Mouse (Mus musculus) c-Kit-negative CD71-positive TER-119-positive erythroid progenitor cells, embryonic 14.5 days (primary cell): Measurements from ENCODE around the gene Pkdrej.

ENCODE experiments used
- DNase-seq: peaks from one replicate; pipeline ENCODE4 v3.0.0-alpha.2; 2013; ENCODE audit warnings: low read depth, low spot score

Gene Pkdrej

GRCm38 (mm10) chr15:85771306-85772121 is 50.0 kb downstream of the Pkdrej start:
- no peak for DNase-seq

GRCm38 (mm10) chr15:85768991-85769390 is 52.5 kb downstream of the Pkdrej start:
- DNase-seq, result no peak

GRCm38 (mm10) chr15:85766677-85767076 is 54.9 kb downstream of the Pkdrej start:
- no peak for DNase-seq

- DNase-seq, result no peak
These were observed 56.5 kb downstream of the Pkdrej start for GRCm38 (mm10) chr15:85765022-85765421.
